8 mouse cellular contexts compared by ENCODE assay signal in genomic region chr4:133672845-133673647, GRCm38 (mm10). TPM values are rescaled to one million over a fixed set of nuclear protein-coding genes. Genes with fewer than 3 reads are reported as not detected.
DNase-seq lines count a peak whose midpoint lies in the region; ATAC-seq and TF ChIP-seq lines count a peak whose summit lies in the region.

No protein-coding gene starts in this region.

- 0 out of 2 replicates have a peak, but pooled peaks cover 2% of the 10 kb centered on the region for H3K36me3 ChIP-seq in heart, embryonic 11.5 days (ENCODE audit: control insufficient read depth, insufficient read depth, low read length)
- 0 out of 2 replicates have a peak, but pooled peaks cover 10% of the 10 kb centered on the region for H3K36me3 ChIP-seq in kidney, postnatal 0 days (ENCODE audit: insufficient read depth, low read length)
- H3K36me3 ChIP-seq in macrophage (ENCODE audit: inconsistent target), result peaks cover 9% of the 10 kb centered on the region
- no peaks in the 10 kb centered on the region for H3K36me3 ChIP-seq in stomach, postnatal 0 days (ENCODE audit: control insufficient read depth, insufficient read depth, low read length)

- no peaks in the 10 kb centered on the region for H3K27me3 ChIP-seq in heart, embryonic 11.5 days (ENCODE audit: control insufficient read depth, insufficient read depth, low read length)
- no peaks in the 10 kb centered on the region for H3K27me3 ChIP-seq in kidney, postnatal 0 days (ENCODE audit: insufficient read depth, low read length)
- H3K27me3 ChIP-seq in stomach, postnatal 0 days (ENCODE audit: control insufficient read depth, insufficient read depth, low read length), result no peaks in the 10 kb centered on the region

- H3K9ac ChIP-seq in heart, embryonic 11.5 days (ENCODE audit: low read depth, low read length), result peak overlapping the region; percentile 96
- H3K9ac ChIP-seq in kidney, postnatal 0 days (ENCODE audit: low read depth, low read length), result peak overlapping the region; percentile 93
- peak overlapping the region; percentile 92 for H3K9ac ChIP-seq in stomach, postnatal 0 days (ENCODE audit: low read length)

- peaks cover 11% of the 10 kb centered on the region; the same call in 1 of the 2 replicates for H3K79me2 ChIP-seq in macrophage (ENCODE audit: inconsistent target)

- DNase-seq in spleen, adult 12 weeks (ENCODE audit: low spot score), result peak; percentile 33
- no peak for DNase-seq in spleen, adult 18-20 months
- DNase-seq in c-Kit-negative CD71-positive TER-119-positive erythroid progenitor cells, embryonic 14.5 days (ENCODE audit: low read depth, low spot score), result peak; percentile 33
- peak; percentile 87 for DNase-seq in kidney, postnatal 0 days (ENCODE audit: low spot score)
- DNase-seq in stomach, postnatal 0 days (ENCODE audit: low spot score), result no peak
- DNase-seq in layer of hippocampus, postnatal 14 days (ENCODE audit: low spot score in 2 of 2), result no peak

- TF ChIP-seq EP300 in stomach, postnatal 0 days (optimal IDR thresholded peaks at IDR 0.05), result no peak

- WGBS in heart, embryonic 11.5 days (ENCODE audit: insufficient replicate concordance), result 2% methylated on average over 24 of the region's 24 CpGs
- under 1% methylated on average over 23 of the region's 24 CpGs for WGBS in kidney, postnatal 0 days
- WGBS in macrophage (ENCODE audit: missing documents), result under 1% methylated on average over 21 of the region's 24 CpGs
- 1% methylated on average over 24 of the region's 24 CpGs for WGBS in stomach, postnatal 0 days

- peak overlapping the region; percentile 74 for H3K4me2 ChIP-seq in heart, embryonic 11.5 days
- peak overlapping the region; percentile 78 for H3K4me2 ChIP-seq in kidney, postnatal 0 days (ENCODE audit: low read length)
- peak overlapping the region; percentile 54 for H3K4me2 ChIP-seq in stomach, postnatal 0 days (replicated peaks; ENCODE audit: low read depth)

- H3K27ac ChIP-seq in heart, embryonic 11.5 days (ENCODE audit: low read depth, low read length), result peak overlapping the region; percentile 99
- H3K27ac ChIP-seq in kidney, postnatal 0 days, result peak overlapping the region; percentile 99
- H3K27ac ChIP-seq in macrophage, result peak overlapping the region; percentile 99
- H3K27ac ChIP-seq in stomach, postnatal 0 days (replicated peaks), result peak overlapping the region; percentile 99

- peak overlapping the region; percentile 76 for H3K4me3 ChIP-seq in heart, embryonic 11.5 days (ENCODE audit: low read depth, low read length)
- peak overlapping the region; percentile 70 for H3K4me3 ChIP-seq in kidney, postnatal 0 days (replicated peaks; ENCODE audit: low read depth, low read length)
- peak overlapping the region; percentile 75 for H3K4me3 ChIP-seq in macrophage (ENCODE audit: inconsistent target)
- H3K4me3 ChIP-seq in stomach, postnatal 0 days (ENCODE audit: low read depth, low read length), result peak overlapping the region; percentile 73

- no peak for TF ChIP-seq CTCF in kidney, postnatal 0 days (IDR thresholded peaks at IDR 0.05; ENCODE audit: low read depth)
- no peak for TF ChIP-seq CTCF in stomach, postnatal 0 days (IDR thresholded peaks at IDR 0.05; ENCODE audit: low read depth)

- H3K9me3 ChIP-seq in heart, embryonic 11.5 days (replicated peaks; ENCODE audit: control insufficient read depth, low read length), result no peaks in the 10 kb centered on the region
- H3K9me3 ChIP-seq in kidney, postnatal 0 days (replicated peaks; ENCODE audit: low read length), result no peaks in the 10 kb centered on the region
- H3K9me3 ChIP-seq in stomach, postnatal 0 days (ENCODE audit: control insufficient read depth, low read length), result no peaks in the 10 kb centered on the region

- peaks cover 47% of the 10 kb centered on the region for H3K4me1 ChIP-seq in heart, embryonic 11.5 days (ENCODE audit: control insufficient read depth, insufficient read depth, low read length)
- H3K4me1 ChIP-seq in kidney, postnatal 0 days (replicated peaks; ENCODE audit: insufficient read depth, low read length), result peaks cover 37% of the 10 kb centered on the region
- H3K4me1 ChIP-seq in stomach, postnatal 0 days (replicated peaks; ENCODE audit: control insufficient read depth, insufficient read depth), result peaks cover 11% of the 10 kb centered on the region; the same call in 1 of the 2 replicates

- no peak; the same call in 1 of the 2 replicates for ATAC-seq in heart, embryonic 11.5 days (replicated peaks; ENCODE audit: insufficient number of reproducible peaks, low FRiP score, low TSS enrichment)
- no peak for ATAC-seq in kidney, postnatal 0 days (replicated peaks; ENCODE audit: low FRiP score, low read depth)
- no peak for ATAC-seq in stomach, postnatal 0 days (ENCODE audit: low FRiP score, low TSS enrichment)

RNA-seq across cellular contexts. Expression of gene Pigv, which starts 0.6 kb away (rescaled TPM):
- polyA plus RNA-seq in heart, embryonic 11.5 days (2014; fragmentation: Nextera tagmentation; extraction: Ambion mirVana), result 11.4 and 13.9 TPM in 2 replicates
- 19.1 and 19.7 TPM in 2 replicates for polyA plus RNA-seq in kidney, postnatal 0 days (2015; fragmentation: Nextera tagmentation; extraction: Ambion mirVana)
- 10 to 100 TPM; 11.7 to 99.4 (median 23.3) TPM for total RNA-seq in macrophage (2018; cell fraction: chromatin; rRNA removed)
- total RNA-seq in macrophage (2018; cell fraction: cytosol; rRNA removed), result 10 to 100 TPM in 21 of 26 experiments, 1 to 10 TPM in 5; 7.2 to 20.6 (median 13.0) TPM
- total RNA-seq in macrophage (2018; cell fraction: nucleus; rRNA removed), result 10 to 100 TPM; 16.8 to 80.0 (median 28.9) TPM
- polyA plus RNA-seq in macrophage (2018), result 3.4 to 11.0 TPM (median 7.7 TPM) in 3 replicates
- polyA plus RNA-seq in stomach, postnatal 0 days (2015; fragmentation: Nextera tagmentation; extraction: Ambion mirVana), result 11.5 and 13.0 TPM in 2 replicates
- total RNA-seq in layer of hippocampus, postnatal 14 days (2021), result 1 to 10 TPM; 6.8 to 9.1 TPM

RNA-seq across cellular contexts. Expression of gene Zdhhc18, which starts 23.1 kb away (rescaled TPM):
- polyA plus RNA-seq in heart, embryonic 11.5 days (2014; fragmentation: Nextera tagmentation; extraction: Ambion mirVana), result 1.5 and 2.5 TPM in 2 replicates
- 3.7 and 7.1 TPM in 2 replicates for polyA plus RNA-seq in kidney, postnatal 0 days (2015; fragmentation: Nextera tagmentation; extraction: Ambion mirVana)
- 100 to 1,000 TPM in 6 of 26 experiments, 10 to 100 TPM in 20; 33.1 to 176 (median 55.0) TPM for total RNA-seq in macrophage (2018; cell fraction: chromatin; rRNA removed)
- 10 to 100 TPM; 12.1 to 36.4 (median 19.1) TPM for total RNA-seq in macrophage (2018; cell fraction: cytosol; rRNA removed)
- total RNA-seq in macrophage (2018; cell fraction: nucleus; rRNA removed), result 100 to 1,000 TPM in 3 of 26 experiments, 10 to 100 TPM in 23; 29.4 to 155 (median 46.0) TPM
- polyA plus RNA-seq in macrophage (2018), result 15.6 to 22.3 TPM (median 19.4 TPM) in 3 replicates
- 1.6 and 3.6 TPM in 2 replicates for polyA plus RNA-seq in stomach, postnatal 0 days (2015; fragmentation: Nextera tagmentation; extraction: Ambion mirVana)
- 10 to 100 TPM; 30.0 to 36.7 TPM for total RNA-seq in layer of hippocampus, postnatal 14 days (2021)

Comparison
In these comparisons a context has a peak if more than half of its experiments do, and no peak if none do; other contexts are left out.
1. DNase-seq: peak in spleen, adult 12 weeks (single experiment), c-Kit-negative CD71-positive TER-119-positive erythroid progenitor cells, embryonic 14.5 days (single experiment) and kidney, postnatal 0 days (single experiment); none in spleen, adult 18-20 months (0 of 2), stomach, postnatal 0 days (single experiment) and layer of hippocampus, postnatal 14 days (0 of 2).
2. Peak in every context shown above with its lines, with median percentiles within 50 percentile points of each other: H3K27ac ChIP-seq, H3K4me2 ChIP-seq, H3K4me3 ChIP-seq and H3K9ac ChIP-seq.